Mouse (Mus musculus) layer of hippocampus, postnatal 25 days (tissue): ENCODE results near the gene Spty2d1. TPM values are rescaled to one million over a fixed set of nuclear protein-coding genes. Genes with fewer than 3 reads are reported as not detected.
"Not testable (repeated sequence)": the region's sequence is repeated elsewhere in the genome, so short reads cannot be mapped to it uniquely, and the experiment has no call there.

ENCODE experiments used
- DNase-seq, 2 experiments: peaks; one replicate each; pipeline ENCODE4 v3.0.0; 2022; ENCODE audit warnings: mixed read lengths in 2 of 2, low spot score in 1 of 2; ENCODE audit errors: extremely low spot score in 1 of 2
- total RNA-seq, 2 experiments: library from RNA; stranded (reverse); gene quantifications; 2 replicates each; pipeline ENCODE4 v1.2.3; 2021

The Spty2d1 gene
- total RNA-seq, result 10 to 100 TPM; 14.2 to 15.5 TPM

GRCm38 (mm10) chr7:47008168-47008993 is at the start of gene Spty2d1:
Gene Spty2d1 (minus strand): TSS chr7:47008411.
- peak; percentile 96 to 100 for DNase-seq

- DNase-seq, result no peak
Observed at GRCm38 (mm10) chr7:47056273-47056672, 48.1 kb upstream of the Spty2d1 start.

- DNase-seq, result no peak
Observed at GRCm38 (mm10) chr7:47055744-47056143, 47.5 kb upstream of the Spty2d1 start.

GRCm38 (mm10) chr7:47054666-47055065 is 46.5 kb upstream of the Spty2d1 start:
- no peak for DNase-seq

GRCm38 (mm10) chr7:47053287-47053686 is 45.1 kb upstream of the Spty2d1 start:
- no peak for DNase-seq

GRCm38 (mm10) chr7:47052276-47052675 is 44.1 kb upstream of the Spty2d1 start:
- no peak for DNase-seq

- DNase-seq, result no peak
Observed at GRCm38 (mm10) chr7:47051404-47052151, 43.4 kb upstream of the Spty2d1 start.

- DNase-seq, result peak; percentile 50 to 59
Observed at GRCm38 (mm10) chr7:47050766-47051165, 42.6 kb upstream of the Spty2d1 start.

GRCm38 (mm10) chr7:47050366-47050765 is 42.2 kb upstream of the Spty2d1 start, which contains the start of gene Tmem86a:
Gene Tmem86a (plus strand): TSS chr7:47050601.
- DNase-seq, result peak; percentile 86 to 90

GRCm38 (mm10) chr7:47042823-47043490 is 34.7 kb upstream of the Spty2d1 start:
- DNase-seq, result no peak

- no peak for DNase-seq
Observed at GRCm38 (mm10) chr7:47042121-47042520, 33.9 kb upstream of the Spty2d1 start.

GRCm38 (mm10) chr7:47041706-47042105 is 33.5 kb upstream of the Spty2d1 start:
- no peak for DNase-seq

- DNase-seq, result no peak
Observed at GRCm38 (mm10) chr7:47035426-47035825, 27.2 kb upstream of the Spty2d1 start.

GRCm38 (mm10) chr7:47034785-47035384 is 26.7 kb upstream of the Spty2d1 start:
- DNase-seq, result no peak

- DNase-seq, result no peak
Observed at GRCm38 (mm10) chr7:47031371-47031770, 23.2 kb upstream of the Spty2d1 start.

GRCm38 (mm10) chr7:47030517-47031193 is 22.4 kb upstream of the Spty2d1 start:
- DNase-seq, result no peak

GRCm38 (mm10) chr7:47027520-47027919 is 19.3 kb upstream of the Spty2d1 start:
- no peak for DNase-seq

GRCm38 (mm10) chr7:47026899-47027298 is 18.7 kb upstream of the Spty2d1 start:
- DNase-seq, result not testable (repeated sequence)

GRCm38 (mm10) chr7:47025429-47025828 is 17.2 kb upstream of the Spty2d1 start:
- DNase-seq, result no peak

- DNase-seq, result no peak
Observed at GRCm38 (mm10) chr7:47024454-47024853, 16.2 kb upstream of the Spty2d1 start.
